Mouse (Mus musculus): ENCODE data around the gene Bcor. TPM values are rescaled to one million over a fixed set of nuclear protein-coding genes. Genes with fewer than 3 reads are reported as not detected.

Bcor gene
- 19.8 and 20.3 TPM in 2 replicates for polyA plus RNA-seq (2014; fragmentation: Nextera tagmentation; extraction: Ambion mirVana)

DNA sequence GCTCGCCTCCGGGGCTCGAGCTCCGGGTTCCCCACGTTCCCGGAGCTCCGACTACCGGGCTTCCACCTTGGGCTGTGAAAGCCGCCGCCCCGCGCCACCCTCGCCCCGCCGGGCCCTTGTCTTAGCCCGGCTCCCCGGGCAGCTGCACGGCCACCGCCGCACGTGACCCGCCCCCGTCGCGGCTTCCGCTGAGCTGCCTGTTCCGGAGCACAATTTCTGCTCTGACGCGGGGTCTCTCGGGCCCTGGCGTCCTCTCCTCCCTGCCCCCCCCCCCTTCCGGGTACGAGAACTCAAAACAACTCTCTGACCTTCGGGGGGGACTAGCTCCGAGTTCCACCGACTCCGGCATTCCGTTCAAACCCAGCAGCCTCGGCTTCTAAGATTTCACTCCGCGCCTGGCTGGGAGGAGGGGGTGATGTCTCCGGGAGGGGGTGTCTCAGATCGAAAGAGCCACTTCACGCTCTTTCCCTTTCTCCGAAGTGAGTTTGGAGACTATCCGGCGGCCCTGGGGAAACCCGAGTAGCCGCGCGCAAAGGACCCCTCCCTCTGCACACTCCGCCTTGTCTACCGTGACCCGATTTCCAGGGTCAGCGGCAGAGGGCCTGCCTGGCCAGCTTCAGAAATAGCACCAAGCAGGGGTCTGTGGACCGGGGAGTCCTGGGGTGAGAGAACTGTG is at the start of gene Bcor:
Gene Bcor (minus strand): TSS at position 375 of the 676 bp plus-strand sequence.
- Histone ChIP-seq H3K4me3 (ENCODE audit: low read depth, low read length) (peak within 1 kb of the TSS; percentile 45), H3K9ac (ENCODE audit: low read length) (peak within 1 kb of the TSS; percentile 69), H3K4me1 (replicated peaks; ENCODE audit: control insufficient read depth, insufficient read depth, low read length) (peaks cover 5% of the 10 kb centered on the region), H3K27me3 (replicated peaks; ENCODE audit: control insufficient read depth, insufficient read depth, low read length) (peaks cover 38% of the 10 kb centered on the region), H3K4me2 (ENCODE audit: low read length) (peak within 1 kb of the TSS; percentile 51), H3K9me3 (ENCODE audit: control insufficient read depth, low read length) (no peaks in the 10 kb centered on the region), H3K27ac (ENCODE audit: low read depth) (peak within 1 kb of the TSS; percentile 90), H3K36me3 (ENCODE audit: control insufficient read depth, insufficient read depth, low read length) (no peaks in the 10 kb centered on the region)
- WGBS, result 3% methylated on average over 46 of the region's 56 CpGs
- peak; percentile 13; the same call in 1 of the 2 replicates for ATAC-seq (replicated peaks; ENCODE audit: low FRiP score, low TSS enrichment, low read depth)
- peak; percentile 77 for DNase-seq (ENCODE audit: low spot score)

- Histone ChIP-seq H3K4me3 (ENCODE audit: low read depth, low read length) (no peak overlapping the region), H3K4me1 (replicated peaks; ENCODE audit: control insufficient read depth, insufficient read depth, low read length) (no peaks in the 10 kb centered on the region), H3K27ac (ENCODE audit: low read depth) (no peak overlapping the region), H3K27me3 (replicated peaks; ENCODE audit: control insufficient read depth, insufficient read depth, low read length) (no peaks in the 10 kb centered on the region), H3K36me3 (ENCODE audit: control insufficient read depth, insufficient read depth, low read length) (no peaks in the 10 kb centered on the region), H3K9me3 (ENCODE audit: control insufficient read depth, low read length) (no peaks in the 10 kb centered on the region), H3K4me2 (ENCODE audit: low read length) (no peak overlapping the region), H3K9ac (ENCODE audit: low read length) (no peak overlapping the region)
- ATAC-seq (replicated peaks; ENCODE audit: low FRiP score, low TSS enrichment, low read depth) (no peak), DNase-seq (ENCODE audit: low spot score) (no peak)
- WGBS, result 88% methylated on average over 3 of the region's 3 CpGs
Observed at GRCm38 (mm10) chrX:12202951-12203350, 42.8 kb upstream of the Bcor start.

GRCm38 (mm10) chrX:12201111-12201510 is 41.0 kb upstream of the Bcor start:
- DNase-seq (ENCODE audit: low spot score), result no peak
- WGBS, result 90% methylated on average over 3 of the region's 3 CpGs
- H3K4me1 ChIP-seq (replicated peaks; ENCODE audit: control insufficient read depth, insufficient read depth, low read length), result no peaks in the 10 kb centered on the region
- no peak overlapping the region for H3K27ac ChIP-seq (ENCODE audit: low read depth)
- no peaks in the 10 kb centered on the region for H3K36me3 ChIP-seq (ENCODE audit: control insufficient read depth, insufficient read depth, low read length)
- no peak for ATAC-seq (replicated peaks; ENCODE audit: low FRiP score, low TSS enrichment, low read depth)
- no peaks in the 10 kb centered on the region for H3K9me3 ChIP-seq (ENCODE audit: control insufficient read depth, low read length)
- no peak overlapping the region for H3K4me3 ChIP-seq (ENCODE audit: low read depth, low read length)
- no peak overlapping the region for H3K9ac ChIP-seq (ENCODE audit: low read length)
- no peak overlapping the region for H3K4me2 ChIP-seq (ENCODE audit: low read length)
- H3K27me3 ChIP-seq (replicated peaks; ENCODE audit: control insufficient read depth, insufficient read depth, low read length), result 0 out of 2 replicates have a peak, but pooled peaks cover 3% of the 10 kb centered on the region

DNA sequence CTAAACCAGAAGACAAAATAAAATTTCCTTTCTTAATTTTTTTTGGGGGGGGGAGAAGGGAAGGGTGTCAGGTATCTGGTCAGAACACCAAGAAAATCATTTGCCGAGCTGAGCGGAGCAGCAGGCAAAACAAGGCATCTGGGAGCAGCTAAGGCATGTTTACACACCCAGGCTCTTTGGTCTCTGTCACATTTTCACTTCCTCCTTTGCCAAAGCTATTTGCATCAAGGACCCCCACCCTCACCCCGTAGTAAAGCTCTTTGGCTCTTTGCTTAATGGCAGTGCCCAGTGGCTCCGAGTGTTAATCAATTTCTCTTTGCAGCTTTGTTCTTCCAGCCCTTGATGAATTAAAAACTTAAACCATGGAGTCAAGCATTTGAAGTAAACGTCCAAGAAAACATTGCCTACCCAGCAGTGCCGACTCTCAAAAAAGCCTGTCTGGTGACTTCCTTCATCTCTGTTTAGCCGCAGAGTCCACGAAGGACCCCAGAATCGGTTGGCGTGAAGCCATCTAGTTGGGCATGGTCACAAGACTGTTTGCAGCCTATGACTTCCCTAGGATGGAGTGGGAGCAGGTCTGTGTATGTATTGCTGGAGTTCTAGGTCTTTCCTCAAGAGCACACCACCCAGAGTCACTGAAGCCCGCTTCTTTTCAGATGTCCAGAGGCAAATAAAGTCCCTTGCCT is 35.2 kb upstream of the Bcor start:
- 55% methylated on average over 11 of the region's 11 CpGs for WGBS
- Histone ChIP-seq H3K4me2 (ENCODE audit: low read length) (no peak overlapping the region), H3K4me3 (ENCODE audit: low read depth, low read length) (no peak overlapping the region), H3K27ac (ENCODE audit: low read depth) (no peak overlapping the region), H3K36me3 (ENCODE audit: control insufficient read depth, insufficient read depth, low read length) (no peaks in the 10 kb centered on the region), H3K27me3 (replicated peaks; ENCODE audit: control insufficient read depth, insufficient read depth, low read length) (0 out of 2 replicates have a peak, but pooled peaks cover 3% of the 10 kb centered on the region), H3K4me1 (replicated peaks; ENCODE audit: control insufficient read depth, insufficient read depth, low read length) (no peaks in the 10 kb centered on the region), H3K9ac (ENCODE audit: low read length) (no peak overlapping the region), H3K9me3 (ENCODE audit: control insufficient read depth, low read length) (no peaks in the 10 kb centered on the region)
- ATAC-seq (replicated peaks; ENCODE audit: low FRiP score, low TSS enrichment, low read depth) (no peak), DNase-seq (ENCODE audit: low spot score) (no peak)

GRCm38 (mm10) chrX:12192343-12192742 is 32.2 kb upstream of the Bcor start:
- Histone ChIP-seq H3K4me2 (ENCODE audit: low read length) (no peak overlapping the region), H3K36me3 (ENCODE audit: control insufficient read depth, insufficient read depth, low read length) (no peaks in the 10 kb centered on the region), H3K27me3 (replicated peaks; ENCODE audit: control insufficient read depth, insufficient read depth, low read length) (0 out of 2 replicates have a peak, but pooled peaks cover 3% of the 10 kb centered on the region), H3K4me3 (ENCODE audit: low read depth, low read length) (no peak overlapping the region), H3K27ac (ENCODE audit: low read depth) (no peak overlapping the region), H3K9me3 (ENCODE audit: control insufficient read depth, low read length) (no peaks in the 10 kb centered on the region), H3K4me1 (replicated peaks; ENCODE audit: control insufficient read depth, insufficient read depth, low read length) (no peaks in the 10 kb centered on the region), H3K9ac (ENCODE audit: low read length) (no peak overlapping the region)
- DNase-seq (ENCODE audit: low spot score) (no peak), ATAC-seq (replicated peaks; ENCODE audit: low FRiP score, low TSS enrichment, low read depth) (no peak)
- 75% methylated on average over 2 of the region's 2 CpGs for WGBS

- Histone ChIP-seq H3K27me3 (replicated peaks; ENCODE audit: control insufficient read depth, insufficient read depth, low read length) (0 out of 2 replicates have a peak, but pooled peaks cover 3% of the 10 kb centered on the region), H3K4me2 (ENCODE audit: low read length) (no peak overlapping the region), H3K36me3 (ENCODE audit: control insufficient read depth, insufficient read depth, low read length) (no peaks in the 10 kb centered on the region), H3K4me3 (ENCODE audit: low read depth, low read length) (no peak overlapping the region), H3K9ac (ENCODE audit: low read length) (no peak overlapping the region), H3K4me1 (replicated peaks; ENCODE audit: control insufficient read depth, insufficient read depth, low read length) (no peaks in the 10 kb centered on the region), H3K27ac (ENCODE audit: low read depth) (no peak overlapping the region), H3K9me3 (ENCODE audit: control insufficient read depth, low read length) (no peaks in the 10 kb centered on the region)
- WGBS, result 85% methylated on average over 4 of the region's 4 CpGs
- no peak for ATAC-seq (replicated peaks; ENCODE audit: low FRiP score, low TSS enrichment, low read depth)
- no peak for DNase-seq (ENCODE audit: low spot score)
Observed at GRCm38 (mm10) chrX:12189511-12189910, 29.4 kb upstream of the Bcor start.

- Histone ChIP-seq H3K27ac (ENCODE audit: low read depth) (no peak overlapping the region), H3K4me2 (ENCODE audit: low read length) (no peak overlapping the region), H3K27me3 (replicated peaks; ENCODE audit: control insufficient read depth, insufficient read depth, low read length) (0 out of 2 replicates have a peak, but pooled peaks cover 3% of the 10 kb centered on the region), H3K4me3 (ENCODE audit: low read depth, low read length) (no peak overlapping the region), H3K9ac (ENCODE audit: low read length) (no peak overlapping the region), H3K4me1 (replicated peaks; ENCODE audit: control insufficient read depth, insufficient read depth, low read length) (no peaks in the 10 kb centered on the region), H3K36me3 (ENCODE audit: control insufficient read depth, insufficient read depth, low read length) (no peaks in the 10 kb centered on the region), H3K9me3 (ENCODE audit: control insufficient read depth, low read length) (no peaks in the 10 kb centered on the region)
- ATAC-seq (replicated peaks; ENCODE audit: low FRiP score, low TSS enrichment, low read depth) (no peak), DNase-seq (ENCODE audit: low spot score) (no peak)
- 47% methylated on average over 16 of the region's 16 CpGs for WGBS
Observed at GRCm38 (mm10) chrX:12175198-12175960, 15.2 kb upstream of the Bcor start.

DNA sequence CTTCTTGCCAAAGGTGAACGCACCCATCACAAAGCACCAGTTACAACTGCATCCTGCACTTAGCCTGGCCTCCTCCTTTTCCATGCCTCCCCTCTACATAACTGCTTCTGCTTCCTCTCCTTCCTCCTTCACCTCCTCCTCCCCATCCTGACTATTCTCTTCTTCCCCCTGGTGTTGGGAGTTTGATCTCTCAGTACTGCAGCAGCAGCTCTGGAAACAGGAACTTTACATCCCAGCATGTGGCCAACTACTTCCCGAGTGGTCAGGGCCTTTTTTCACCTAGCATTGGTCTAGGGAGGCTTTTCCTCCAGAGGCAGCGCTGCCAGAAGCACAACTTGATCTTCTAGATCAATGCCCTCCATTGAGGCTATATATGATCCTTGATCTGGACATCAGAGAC is 10.0 kb upstream of the Bcor start:
- Histone ChIP-seq H3K36me3 (ENCODE audit: control insufficient read depth, insufficient read depth, low read length) (no peaks in the 10 kb centered on the region), H3K4me1 (replicated peaks; ENCODE audit: control insufficient read depth, insufficient read depth, low read length) (no peaks in the 10 kb centered on the region), H3K27ac (ENCODE audit: low read depth) (no peak overlapping the region), H3K9me3 (ENCODE audit: control insufficient read depth, low read length) (no peaks in the 10 kb centered on the region), H3K4me3 (ENCODE audit: low read depth, low read length) (no peak overlapping the region), H3K4me2 (ENCODE audit: low read length) (no peak overlapping the region), H3K9ac (ENCODE audit: low read length) (no peak overlapping the region), H3K27me3 (replicated peaks; ENCODE audit: control insufficient read depth, insufficient read depth, low read length) (0 out of 2 replicates have a peak, but pooled peaks cover 3% of the 10 kb centered on the region)
- DNase-seq (ENCODE audit: low spot score), result no peak
- 41% methylated on average over 3 of the region's 3 CpGs for WGBS
- ATAC-seq (replicated peaks; ENCODE audit: low FRiP score, low TSS enrichment, low read depth), result no peak
